Mouse (Mus musculus) heart, embryonic 10.5 days (tissue): Measurements from ENCODE around the gene Ntrk3. TPM values are rescaled to one million over a fixed set of nuclear protein-coding genes. Genes with fewer than 3 reads are reported as not detected.

Experiments
- DNase-seq: peaks from one replicate; pipeline ENCODE4 v3.0.0-alpha.2; 2017; ENCODE audit warnings: low spot score
- H3K27ac ChIP-seq: fragments of 300-500 bp; sonication (generic); 2 replicates; pipeline ENCODE4 v1.5.1; 2016; ENCODE audit warnings: mild to moderate bottlenecking
- H3K27me3 ChIP-seq: fragments of 300-500 bp; sonication (generic); 2 replicates; pipeline ENCODE4 v1.6.1; 2016; ENCODE audit warnings: mild to moderate bottlenecking; ENCODE audit not compliant: poor library complexity, insufficient read depth, severe bottlenecking
- H3K36me3 ChIP-seq: fragments of 300-500 bp; sonication (generic); 2 replicates; pipeline ENCODE4 v1.6.1; 2016; ENCODE audit warnings: mild to moderate bottlenecking, moderate library complexity
- H3K4me1 ChIP-seq: fragments of 300-500 bp; sonication (generic); 2 replicates; pipeline ENCODE4 v1.6.1; 2016; ENCODE audit warnings: mild to moderate bottlenecking
- H3K4me3 ChIP-seq: fragments of 300-500 bp; sonication (generic); 2 replicates; pipeline ENCODE4 v1.5.1; 2016; ENCODE audit warnings: mild to moderate bottlenecking, moderate library complexity
- H3K9me3 ChIP-seq: fragments of 300-500 bp; sonication (generic); 2 replicates; pipeline ENCODE4 v1.6.1; 2016; ENCODE audit warnings: mild to moderate bottlenecking, moderate library complexity
- WGBS: fragments of 180-500 bp; shearing (Covaris S2); methylation state at CpG from one replicate; pipeline ENCODE4 v1.1.7; 2016; 5-methylcytosine and 5-hydroxymethylcytosine counted together
- polyA plus RNA-seq: library from polyadenylated mRNA; unstranded; fragments of >200 nt; fragmentation: Nextera tagmentation; extraction: Ambion mirVana; gene quantifications from 2 replicates; pipeline ENCODE4 v1.2.1, GENCODE M21; 2016

The Ntrk3 gene
- polyA plus RNA-seq, 1 experiment from 2014 or later: 1.4 TPM

GRCm38 (mm10) chr7:78459021-78459420 lies 278.8 kb downstream of the Ntrk3 start:
- Histone ChIP-seq H3K9me3 (no peaks in the 10 kb centered on the region), H3K27me3 (no peaks in the 10 kb centered on the region), H3K4me1 (no peaks in the 10 kb centered on the region), H3K27ac (no peak overlapping the region), H3K36me3 (no peaks in the 10 kb centered on the region), H3K4me3 (no peak overlapping the region)
- DNase-seq: no peak
- WGBS: 59% methylated on average over 1 of the region's 1 CpGs

- Histone ChIP-seq H3K27ac (no peak overlapping the region), H3K4me3 (no peak overlapping the region), H3K4me1 (no peaks in the 10 kb centered on the region), H3K9me3 (no peaks in the 10 kb centered on the region), H3K36me3 (no peaks in the 10 kb centered on the region), H3K27me3 (no peaks in the 10 kb centered on the region)
- no peak for DNase-seq
- WGBS: 80% methylated on average over 2 of the region's 2 CpGs
Measured at GRCm38 (mm10) chr7:78451666-78452065, 286.1 kb downstream of the Ntrk3 start.

- DNase-seq: no peak
- WGBS: 84% methylated on average over 6 of the region's 6 CpGs
- Histone ChIP-seq H3K36me3 (no peaks in the 10 kb centered on the region), H3K9me3 (no peaks in the 10 kb centered on the region), H3K4me1 (no peaks in the 10 kb centered on the region), H3K27me3 (no peaks in the 10 kb centered on the region), H3K4me3 (no peak overlapping the region), H3K27ac (no peak overlapping the region)
Measured at GRCm38 (mm10) chr7:78449909-78450592, 287.8 kb downstream of the Ntrk3 start.

GRCm38 (mm10) chr7:78448841-78449240 lies 289.0 kb downstream of the Ntrk3 start:
- no peak for DNase-seq
- no peaks in the 10 kb centered on the region for H3K36me3 ChIP-seq
- no peaks in the 10 kb centered on the region for H3K4me1 ChIP-seq
- no peak overlapping the region for H3K27ac ChIP-seq
- H3K27me3 ChIP-seq: no peaks in the 10 kb centered on the region
- 70% methylated on average over 2 of the region's 2 CpGs for WGBS
- no peaks in the 10 kb centered on the region for H3K9me3 ChIP-seq
- H3K4me3 ChIP-seq: no peak overlapping the region

- WGBS: 77% methylated on average over 5 of the region's 5 CpGs
- H3K4me3 ChIP-seq: no peak overlapping the region
Measured at GRCm38 (mm10) chr7:78443373-78444036, 294.3 kb downstream of the Ntrk3 start.

GRCm38 (mm10) chr7:78441706-78442105 lies 296.1 kb downstream of the Ntrk3 start:
- Histone ChIP-seq H3K9me3 (no peaks in the 10 kb centered on the region), H3K4me3 (no peak overlapping the region), H3K27ac (no peak overlapping the region), H3K36me3 (no peaks in the 10 kb centered on the region), H3K4me1 (no peaks in the 10 kb centered on the region), H3K27me3 (no peaks in the 10 kb centered on the region)
- DNase-seq: no peak

More at GRCm38 (mm10) chr7:78443373-78444036, 294.3 kb downstream of the Ntrk3 start:
- no peak for DNase-seq
- no peaks in the 10 kb centered on the region for H3K4me1 ChIP-seq
- H3K36me3 ChIP-seq: no peaks in the 10 kb centered on the region
- H3K27me3 ChIP-seq: no peaks in the 10 kb centered on the region
- no peaks in the 10 kb centered on the region for H3K9me3 ChIP-seq
- no peak overlapping the region for H3K27ac ChIP-seq

DNA sequence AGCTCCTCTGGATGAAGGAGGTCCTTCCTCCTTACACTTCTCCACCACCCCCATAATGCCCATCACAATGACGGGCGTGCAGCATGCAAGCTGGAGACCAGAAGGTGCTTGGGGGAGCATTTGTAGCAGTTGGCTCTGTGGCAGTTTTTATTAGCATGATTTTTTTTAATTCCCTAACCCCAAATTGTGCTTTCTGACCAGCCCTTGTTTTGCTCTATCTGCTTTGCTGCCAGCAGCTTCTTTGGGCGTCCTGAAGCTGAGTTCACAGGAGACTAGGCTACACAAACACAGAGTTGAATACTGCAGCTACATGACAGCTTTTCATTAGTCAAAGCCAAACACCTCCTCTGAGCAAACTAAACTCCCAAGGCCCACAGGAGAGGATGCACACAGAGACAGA lies 296.9 kb downstream of the Ntrk3 start:
- H3K4me3 ChIP-seq: no peak overlapping the region
- 73% methylated on average over 3 of the region's 3 CpGs for WGBS
- no peak overlapping the region for H3K27ac ChIP-seq
- DNase-seq: no peak
- no peaks in the 10 kb centered on the region for H3K4me1 ChIP-seq
- no peaks in the 10 kb centered on the region for H3K9me3 ChIP-seq
- H3K36me3 ChIP-seq: no peaks in the 10 kb centered on the region
- no peaks in the 10 kb centered on the region for H3K27me3 ChIP-seq

- H3K27ac ChIP-seq: no peak overlapping the region
- H3K9me3 ChIP-seq: no peaks in the 10 kb centered on the region
- no peaks in the 10 kb centered on the region for H3K36me3 ChIP-seq
- no peaks in the 10 kb centered on the region for H3K27me3 ChIP-seq
- WGBS: 90% methylated on average over 6 of the region's 6 CpGs
- H3K4me1 ChIP-seq: no peaks in the 10 kb centered on the region
- H3K4me3 ChIP-seq: no peak overlapping the region
- DNase-seq: no peak
Measured at GRCm38 (mm10) chr7:78440476-78440875, 297.3 kb downstream of the Ntrk3 start.

GRCm38 (mm10) chr7:78439361-78440120 lies 298.3 kb downstream of the Ntrk3 start:
- Histone ChIP-seq H3K36me3 (no peaks in the 10 kb centered on the region), H3K27ac (no peak overlapping the region), H3K4me3 (no peak overlapping the region), H3K27me3 (no peaks in the 10 kb centered on the region), H3K4me1 (no peaks in the 10 kb centered on the region), H3K9me3 (no peaks in the 10 kb centered on the region)
- WGBS: 77% methylated on average over 9 of the region's 9 CpGs
- no peak for DNase-seq

DNA sequence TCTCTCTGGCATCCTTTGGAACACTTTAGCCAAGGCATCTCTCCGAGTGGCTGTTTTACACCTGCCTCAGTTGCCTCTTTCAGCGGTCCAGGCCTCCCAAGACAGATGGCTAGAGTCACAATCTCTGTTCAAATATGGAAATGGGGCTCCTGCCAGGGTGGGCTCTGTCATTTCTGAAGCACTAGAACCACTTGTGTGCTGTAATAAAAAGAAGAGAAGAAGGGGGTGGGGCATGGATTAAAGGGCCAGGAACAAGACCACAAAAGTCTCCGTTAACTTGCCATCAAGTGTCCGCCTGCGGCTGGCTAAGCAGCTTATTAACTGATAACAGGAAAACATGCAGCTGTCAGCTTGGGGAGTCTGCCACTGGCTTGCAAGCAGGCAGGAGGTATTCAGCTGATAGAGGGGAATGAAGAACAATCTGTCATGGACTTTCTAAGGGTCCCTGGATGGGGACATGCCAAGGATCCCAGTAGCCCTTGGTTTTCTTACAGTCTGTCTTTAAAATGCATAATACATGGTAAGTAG lies 304.1 kb downstream of the Ntrk3 start:
- 39% methylated on average over 5 of the region's 5 CpGs for WGBS
- H3K9me3 ChIP-seq: no peaks in the 10 kb centered on the region
- no peaks in the 10 kb centered on the region for H3K36me3 ChIP-seq
- H3K4me3 ChIP-seq: no peak overlapping the region
- no peak overlapping the region for H3K27ac ChIP-seq
- no peaks in the 10 kb centered on the region for H3K27me3 ChIP-seq
- H3K4me1 ChIP-seq: no peaks in the 10 kb centered on the region
- no peak for DNase-seq

DNA sequence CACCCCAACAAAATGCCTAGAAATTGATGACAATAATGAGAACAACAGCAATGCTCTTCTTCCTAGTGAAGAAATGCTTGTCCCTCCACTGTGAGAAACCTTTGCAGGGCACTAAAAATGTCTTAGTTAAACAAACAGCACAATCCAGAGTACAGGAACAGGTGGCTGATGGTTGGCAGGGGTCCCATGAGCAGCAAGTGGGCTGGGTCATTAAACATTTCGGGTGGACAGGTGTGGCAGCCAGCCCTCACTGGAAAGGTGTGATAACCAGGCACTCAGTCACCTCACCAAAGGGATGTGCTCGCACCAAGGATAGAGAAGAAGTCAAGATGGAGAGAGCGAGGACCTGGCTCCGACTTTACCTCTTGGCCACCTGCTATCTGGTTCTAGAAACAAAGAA lies 306.2 kb downstream of the Ntrk3 start:
- H3K36me3 ChIP-seq: no peaks in the 10 kb centered on the region
- WGBS: 78% methylated on average over 4 of the region's 4 CpGs
- H3K4me3 ChIP-seq: no peak overlapping the region
- H3K27ac ChIP-seq: no peak overlapping the region
- no peaks in the 10 kb centered on the region for H3K4me1 ChIP-seq
- DNase-seq: no peak
- no peaks in the 10 kb centered on the region for H3K27me3 ChIP-seq
- H3K9me3 ChIP-seq: no peaks in the 10 kb centered on the region

DNA sequence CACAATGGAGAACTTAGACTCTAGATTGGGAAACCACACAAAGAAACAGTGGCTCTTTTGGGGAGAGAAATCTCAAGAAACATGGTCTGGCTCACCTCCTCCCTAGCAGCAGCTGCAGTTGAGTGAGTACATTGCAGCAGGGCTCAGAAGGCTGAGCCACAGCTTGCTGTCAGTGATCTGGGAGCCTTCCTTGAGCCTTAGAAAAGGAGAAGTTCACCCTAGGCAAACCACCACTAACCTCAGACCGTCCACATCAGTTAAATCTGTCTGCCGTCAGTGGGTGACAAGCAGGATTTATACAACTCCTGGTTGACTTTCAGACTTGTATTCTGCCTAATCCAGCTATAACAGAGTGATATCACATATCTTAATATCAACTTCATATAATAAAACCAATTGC lies 325.6 kb downstream of the Ntrk3 start:
- DNase-seq: no peak
- Histone ChIP-seq H3K36me3 (no peaks in the 10 kb centered on the region), H3K4me3 (no peak overlapping the region), H3K27me3 (no peaks in the 10 kb centered on the region), H3K9me3 (no peaks in the 10 kb centered on the region), H3K27ac (no peak overlapping the region), H3K4me1 (no peaks in the 10 kb centered on the region)
- 79% methylated on average over 2 of the region's 2 CpGs for WGBS

DNA sequence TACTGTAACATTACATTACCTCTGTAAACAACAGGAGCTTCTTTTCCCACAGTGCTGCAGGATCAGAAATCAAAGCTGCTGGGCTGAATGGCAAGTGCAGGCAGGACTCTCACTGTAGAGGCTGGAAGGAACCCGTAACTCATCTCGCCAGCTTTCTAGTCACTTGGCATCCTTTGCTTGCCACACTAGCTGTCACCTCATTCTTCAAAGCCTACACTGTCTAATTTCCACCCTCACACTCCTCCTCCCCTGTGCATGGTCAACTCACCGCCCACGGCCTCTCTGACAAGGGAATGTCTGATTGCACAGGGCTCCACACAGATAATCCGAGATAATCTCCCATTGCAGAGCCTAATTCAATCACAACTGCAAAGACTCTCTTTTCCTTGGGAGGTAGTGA lies 327.8 kb downstream of the Ntrk3 start:
- WGBS: 54% methylated on average over 5 of the region's 5 CpGs
- no peak for DNase-seq
- Histone ChIP-seq H3K4me3 (no peak overlapping the region), H3K9me3 (no peaks in the 10 kb centered on the region), H3K36me3 (no peaks in the 10 kb centered on the region), H3K27me3 (no peaks in the 10 kb centered on the region), H3K4me1 (no peaks in the 10 kb centered on the region), H3K27ac (no peak overlapping the region)
